Mouse (Mus musculus) bone marrow, adult 2 months (tissue): Measurements from ENCODE around the gene Samd5. TPM values are rescaled to one million over a fixed set of nuclear protein-coding genes. Genes with fewer than 3 reads are reported as not detected.

Experiments used
- H3K27ac ChIP-seq: fragments of 200-500 bp; 2 replicates; pipeline ENCODE4 v1.5.1; 2012; ENCODE audit warnings: low read depth, mild to moderate bottlenecking, control low read depth, inconsistent platforms, low read length; ENCODE audit not compliant: control insufficient read depth, poor library complexity, insufficient read depth
- H3K4me1 ChIP-seq: fragments of 200-500 bp; 2 replicates; pipeline ENCODE4 v1.6.1; 2011; ENCODE audit warnings: low read length; ENCODE audit not compliant: control insufficient read depth, insufficient read depth
- H3K4me3 ChIP-seq: fragments of 200-500 bp; replicated peaks from 2 replicates; pipeline ENCODE3; 2011; ENCODE audit warnings: mild to moderate bottlenecking, low read depth, low read length, control low read depth; ENCODE audit not compliant: control insufficient read depth
- CTCF ChIP-seq: fragments of 200-500 bp; IDR thresholded peaks from 2 replicates; pipeline ENCODE4 v1.5.1; 2011; ENCODE audit warnings: low read length, control low read depth; ENCODE audit not compliant: control insufficient read depth, insufficient read depth
- POLR2A ChIP-seq: fragments of 200-500 bp; IDR thresholded peaks from 2 replicates; pipeline ENCODE4 v1.6.1; 2011; ENCODE audit warnings: low read depth, mild to moderate bottlenecking, control low read depth, low read length, borderline replicate concordance; ENCODE audit not compliant: control insufficient read depth
- WGBS: fragments of 180-500 bp; shearing (Covaris S2); methylation state at CpG from one replicate; pipeline ENCODE4 v1.1.7; 2018; 5-methylcytosine and 5-hydroxymethylcytosine counted together
- polyA plus RNA-seq: library from polyadenylated mRNA; stranded (reverse); fragments of >200 nt; gene quantifications from 2 replicates; pipeline ENCODE4 v1.2.4, GENCODE M21; 2011; ENCODE audit warnings: low replicate concordance; ENCODE audit not compliant: missing spikeins, insufficient read depth, insufficient read length

Samd5 gene
- 0.75 TPM in 1 of 2 replicates, not detected in the other for polyA plus RNA-seq

- no peak for TF ChIP-seq POLR2A
- TF ChIP-seq CTCF, result no peak
- H3K4me3 ChIP-seq, result no peak within 1 kb of the TSS
- H3K4me1 ChIP-seq, result no peaks in the 10 kb centered on the region
- no peak within 1 kb of the TSS for H3K27ac ChIP-seq
- WGBS, result under 1% methylated on average over 91 of the region's 91 CpGs
Measured at GRCm38 (mm10) chr10:9674561-9675521, at the start of gene Samd5. Gene Samd5 (minus strand): TSS chr10:9675208.

GRCm38 (mm10) chr10:9722519-9723303, 47.7 kb upstream of the Samd5 start:
- Histone ChIP-seq H3K4me3 (no peak overlapping the region), H3K4me1 (no peaks in the 10 kb centered on the region), H3K27ac (no peak overlapping the region)
- TF ChIP-seq POLR2A, result no peak
- TF ChIP-seq CTCF, result no peak
- 67% methylated on average over 11 of the region's 11 CpGs for WGBS

- 47% methylated on average over 5 of the region's 5 CpGs for WGBS
- no peak for TF ChIP-seq POLR2A
- TF ChIP-seq CTCF, result no peak
Measured at GRCm38 (mm10) chr10:9720027-9720426, 45.0 kb upstream of the Samd5 start.

GRCm38 (mm10) chr10:9718086-9718485, 43.1 kb upstream of the Samd5 start:
- no peaks in the 10 kb centered on the region for H3K4me1 ChIP-seq
- 44% methylated on average over 5 of the region's 5 CpGs for WGBS
- no peak overlapping the region for H3K4me3 ChIP-seq
- H3K27ac ChIP-seq, result no peak overlapping the region
- no peak for TF ChIP-seq CTCF
- no peak for TF ChIP-seq POLR2A

More at GRCm38 (mm10) chr10:9720027-9720426, 45.0 kb upstream of the Samd5 start:
- H3K4me3 ChIP-seq, result no peak overlapping the region
- H3K4me1 ChIP-seq, result no peaks in the 10 kb centered on the region
- no peak overlapping the region for H3K27ac ChIP-seq

GRCm38 (mm10) chr10:9704956-9705355, 29.9 kb upstream of the Samd5 start:
- Histone ChIP-seq H3K4me3 (no peak overlapping the region), H3K4me1 (no peaks in the 10 kb centered on the region), H3K27ac (no peak overlapping the region)
- WGBS, result 51% methylated on average over 1 of the region's 1 CpGs
- TF ChIP-seq POLR2A, result no peak
- TF ChIP-seq CTCF, result no peak

- WGBS, result 90% methylated on average over 22 of the region's 22 CpGs
Measured at GRCm38 (mm10) chr10:9699071-9699761, 24.2 kb upstream of the Samd5 start.

GRCm38 (mm10) chr10:9698141-9698540, 23.1 kb upstream of the Samd5 start:
- WGBS, result 85% methylated on average over 9 of the region's 9 CpGs
- TF ChIP-seq POLR2A, result no peak
- no peak for TF ChIP-seq CTCF
- Histone ChIP-seq H3K4me3 (no peak overlapping the region), H3K27ac (no peak overlapping the region), H3K4me1 (no peaks in the 10 kb centered on the region)

More at GRCm38 (mm10) chr10:9699071-9699761, 24.2 kb upstream of the Samd5 start:
- no peak overlapping the region for H3K27ac ChIP-seq
- no peaks in the 10 kb centered on the region for H3K4me1 ChIP-seq
- no peak for TF ChIP-seq CTCF
- TF ChIP-seq POLR2A, result no peak
- no peak overlapping the region for H3K4me3 ChIP-seq
